Mouse (Mus musculus): ENCODE measurements around the gene Prss16. TPM values are rescaled to one million over a fixed set of nuclear protein-coding genes. Genes with fewer than 3 reads are reported as not detected.
"Not testable (repeated sequence)": the region's sequence is repeated elsewhere in the genome, so short reads cannot be mapped to it uniquely, and the experiment has no call there.

Prss16 gene
- polyA plus RNA-seq, 1 experiment, result 10.0 TPM

- WGBS, result 92% methylated on average over 6 of the region's 6 CpGs
- H3K4me1 ChIP-seq (ENCODE audit: control insufficient read depth, insufficient read depth, low read length), result no peaks in the 10 kb centered on the region; the same call in 1 of the 2 replicates
- TF ChIP-seq CTCF (IDR thresholded peaks at IDR 0.05; ENCODE audit: control insufficient read depth, insufficient read depth, low read length) (no peak), POLR2A (IDR thresholded peaks at IDR 0.05; ENCODE audit: borderline replicate concordance, control insufficient read depth, low read depth, low read length) (no peak)
- no peak overlapping the region for H3K27ac ChIP-seq (ENCODE audit: control insufficient read depth, insufficient read depth, low read depth, low read length, poor library complexity)
- H3K4me3 ChIP-seq (replicated peaks; ENCODE audit: control insufficient read depth, low read depth, low read length), result no peak overlapping the region
These were observed 35.1 kb upstream of the Prss16 start for GRCm38 (mm10) chr13:22044432-22045155.

DNA sequence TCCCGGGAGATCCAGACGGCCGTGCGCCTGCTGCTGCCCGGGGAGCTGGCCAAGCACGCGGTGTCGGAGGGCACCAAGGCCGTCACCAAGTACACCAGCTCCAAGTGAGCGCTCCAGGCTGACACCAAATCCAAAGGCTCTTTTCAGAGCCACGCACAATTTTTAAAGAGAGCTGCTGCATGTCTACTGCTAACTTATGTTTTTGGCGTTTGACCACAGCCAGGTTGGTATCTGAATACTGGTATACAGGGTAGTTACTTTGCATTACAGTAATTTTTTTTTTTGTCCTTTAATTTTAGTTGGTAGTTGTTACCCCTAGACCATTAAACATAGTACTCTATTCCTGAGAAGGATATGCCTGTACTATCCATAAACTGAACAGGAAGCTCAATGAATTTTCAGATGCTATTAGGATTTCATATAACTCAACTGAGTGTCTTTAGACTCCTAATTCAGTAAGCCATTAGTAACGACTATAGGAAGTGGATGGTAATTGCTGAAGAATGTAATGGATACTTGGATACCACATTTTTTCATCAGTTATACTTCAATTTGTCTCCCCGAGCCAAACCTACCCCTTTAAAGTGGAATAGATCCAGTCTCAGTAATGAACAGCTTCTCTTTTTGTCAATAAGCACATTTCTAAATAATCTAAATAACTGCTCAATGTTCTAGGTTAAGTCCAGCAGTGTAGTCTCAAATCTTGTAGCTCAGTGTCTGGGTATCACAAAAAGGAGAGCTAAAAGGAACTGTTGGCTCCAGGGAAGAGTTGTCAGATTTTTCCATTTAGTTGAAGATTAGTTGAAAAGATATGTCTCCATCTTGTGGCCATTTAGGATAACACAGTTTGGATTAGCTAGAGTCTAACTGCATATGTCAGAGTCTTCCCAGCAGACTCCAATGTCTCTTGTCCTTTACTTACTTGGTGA lies 34.2 kb upstream of the Prss16 start:
- WGBS, result under 1% methylated on average over 14 of the region's 14 CpGs
- Histone ChIP-seq H3K27ac (ENCODE audit: control insufficient read depth, insufficient read depth, low read depth, low read length, poor library complexity) (peak overlapping the region; percentile 90), H3K4me1 (ENCODE audit: control insufficient read depth, insufficient read depth, low read length) (no peaks in the 10 kb centered on the region), H3K4me3 (replicated peaks; ENCODE audit: control insufficient read depth, low read depth, low read length) (peak overlapping the region; percentile 52)
- TF ChIP-seq POLR2A (IDR thresholded peaks at IDR 0.05; ENCODE audit: borderline replicate concordance, control insufficient read depth, low read depth, low read length) (0 out of 2 replicates have a peak, but pooled peaks have one; percentile 1), CTCF (IDR thresholded peaks at IDR 0.05; ENCODE audit: control insufficient read depth, insufficient read depth, low read length) (no peak)

DNA sequence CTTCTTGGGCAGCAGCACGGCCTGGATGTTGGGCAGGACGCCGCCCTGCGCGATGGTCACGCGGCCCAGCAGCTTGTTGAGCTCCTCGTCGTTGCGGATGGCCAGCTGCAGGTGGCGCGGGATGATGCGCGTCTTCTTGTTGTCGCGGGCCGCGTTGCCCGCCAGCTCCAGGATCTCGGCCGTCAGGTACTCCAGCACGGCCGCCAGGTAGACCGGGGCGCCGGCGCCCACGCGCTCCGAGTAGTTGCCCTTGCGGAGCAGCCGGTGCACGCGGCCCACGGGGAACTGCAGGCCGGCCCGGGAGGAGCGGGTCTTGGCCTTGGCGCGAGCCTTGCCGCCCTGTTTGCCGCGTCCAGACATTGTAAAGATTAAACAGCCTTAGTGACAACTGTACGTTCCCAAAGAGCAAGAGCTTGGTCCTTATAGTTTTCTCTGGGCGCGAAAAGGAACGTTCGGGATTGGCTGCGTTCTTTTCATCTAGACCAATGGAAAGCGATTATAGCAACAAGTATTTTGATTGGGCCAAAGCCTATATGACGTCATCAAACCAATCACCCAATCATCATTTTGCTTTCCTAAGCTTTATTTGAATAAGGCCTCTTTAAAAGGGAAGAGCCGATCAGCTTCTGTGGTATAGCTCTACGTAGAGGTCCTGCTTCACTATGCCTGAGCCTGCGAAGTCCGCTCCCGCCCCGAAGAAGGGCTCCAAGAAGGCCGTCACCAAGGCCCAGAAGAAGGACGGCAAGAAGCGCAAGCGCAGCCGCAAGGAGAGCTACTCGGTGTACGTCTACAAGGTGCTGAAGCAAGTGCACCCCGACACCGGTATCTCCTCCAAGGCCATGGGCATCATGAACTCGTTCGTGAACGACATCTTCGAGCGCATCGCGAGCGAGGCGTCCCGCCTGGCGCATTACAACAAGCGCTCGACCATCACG lies 33.3 kb upstream of the Prss16 start, which contains the start of the genes Hist1h2ag and Hist1h2bj:
Hist1h2ag (minus strand) TSS at position 377 of the 935 bp plus-strand sequence.
Hist1h2bj (plus strand) TSS at position 647 of the 935 bp plus-strand sequence.
- not testable (repeated sequence) for H3K4me1 ChIP-seq (ENCODE audit: control insufficient read depth, insufficient read depth, low read length)

DNA sequence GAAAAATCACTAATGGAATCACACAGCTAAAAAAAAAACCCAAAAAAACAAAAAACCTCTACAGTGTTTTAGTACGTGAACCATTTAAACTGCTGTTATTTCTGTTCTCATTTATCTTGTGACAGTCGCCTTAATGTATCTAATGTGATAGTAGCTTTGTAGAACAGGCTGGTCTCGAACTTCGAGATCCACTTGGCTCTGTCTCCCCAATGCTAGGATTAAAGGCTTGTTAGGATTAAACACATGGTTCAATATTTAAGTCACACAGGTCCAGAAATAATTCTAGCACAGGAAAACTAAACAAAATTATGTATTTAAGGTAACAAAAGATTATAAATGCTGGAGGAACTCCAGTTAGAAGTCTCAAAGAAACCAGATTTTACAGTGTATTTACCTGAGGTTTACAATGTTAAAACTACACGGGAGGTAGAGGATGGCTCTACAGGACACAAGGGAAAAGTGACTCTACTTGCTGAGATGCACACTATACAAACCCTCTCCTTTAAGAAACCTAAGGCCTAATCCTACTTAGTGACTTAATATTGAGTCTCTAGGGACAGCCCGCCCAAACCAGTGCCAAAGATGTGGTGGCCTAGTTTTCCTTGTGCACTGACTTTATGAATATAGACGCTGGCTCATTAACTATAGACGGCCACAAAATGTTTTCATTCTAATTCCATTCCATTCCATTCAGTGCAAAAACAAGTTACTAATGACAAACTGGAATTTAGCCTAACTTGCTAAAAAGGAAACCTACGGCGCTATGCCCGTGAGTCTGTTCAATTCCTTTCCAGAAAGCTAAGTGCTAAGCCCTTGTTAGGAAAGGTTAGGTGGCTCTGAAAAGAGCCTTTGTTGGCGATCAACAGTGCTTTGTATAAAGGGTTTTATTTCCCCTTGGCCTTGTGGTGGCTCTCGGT lies 32.4 kb upstream of the Prss16 start:
- Histone ChIP-seq H3K4me1 (ENCODE audit: control insufficient read depth, insufficient read depth, low read length) (no peaks in the 10 kb centered on the region), H3K27ac (ENCODE audit: control insufficient read depth, insufficient read depth, low read depth, low read length, poor library complexity) (peak overlapping the region; percentile 99), H3K4me3 (replicated peaks; ENCODE audit: control insufficient read depth, low read depth, low read length) (peak overlapping the region; percentile 61)
- 7% methylated on average over 13 of the region's 13 CpGs for WGBS
- no peak for TF ChIP-seq POLR2A (IDR thresholded peaks at IDR 0.05; ENCODE audit: borderline replicate concordance, control insufficient read depth, low read depth, low read length)
- TF ChIP-seq CTCF (IDR thresholded peaks at IDR 0.05; ENCODE audit: control insufficient read depth, insufficient read depth, low read length), result no peak

More for the DNA sequence above, 33.3 kb upstream of the Prss16 start, which contains the start of the genes Hist1h2ag and Hist1h2bj:
- TF ChIP-seq POLR2A (IDR thresholded peaks at IDR 0.05; ENCODE audit: borderline replicate concordance, control insufficient read depth, low read depth, low read length), result peak; percentile 98
- Histone ChIP-seq H3K27ac (ENCODE audit: control insufficient read depth, insufficient read depth, low read depth, low read length, poor library complexity) (peak within 1 kb of the TSS; percentile 99), H3K4me3 (replicated peaks; ENCODE audit: control insufficient read depth, low read depth, low read length) (peak within 1 kb of the TSS; percentile 61)
- WGBS, result under 1% methylated on average over 48 of the region's 80 CpGs

DNA sequence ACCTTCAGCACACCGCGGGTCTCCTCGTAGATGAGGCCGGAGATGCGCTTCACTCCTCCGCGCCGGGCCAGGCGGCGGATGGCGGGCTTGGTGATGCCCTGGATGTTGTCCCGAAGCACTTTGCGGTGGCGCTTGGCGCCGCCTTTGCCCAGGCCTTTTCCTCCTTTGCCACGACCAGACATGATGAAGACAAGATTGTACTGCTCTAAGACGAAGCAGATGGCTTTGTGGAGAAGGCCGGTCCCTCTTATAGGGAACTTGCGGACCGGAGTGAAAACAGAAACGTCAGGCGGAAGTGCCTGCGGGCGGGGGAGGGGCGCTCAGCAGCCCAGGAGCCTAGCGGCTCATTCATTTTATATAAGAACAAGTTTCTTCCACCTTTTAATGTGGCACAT lies 31.6 kb upstream of the Prss16 start, which contains the start of gene Hist1h4i:
Hist1h4i (minus strand) TSS at position 221 of the 395 bp plus-strand sequence.
- 0% methylated on average over 25 of the region's 27 CpGs for WGBS

DNA sequence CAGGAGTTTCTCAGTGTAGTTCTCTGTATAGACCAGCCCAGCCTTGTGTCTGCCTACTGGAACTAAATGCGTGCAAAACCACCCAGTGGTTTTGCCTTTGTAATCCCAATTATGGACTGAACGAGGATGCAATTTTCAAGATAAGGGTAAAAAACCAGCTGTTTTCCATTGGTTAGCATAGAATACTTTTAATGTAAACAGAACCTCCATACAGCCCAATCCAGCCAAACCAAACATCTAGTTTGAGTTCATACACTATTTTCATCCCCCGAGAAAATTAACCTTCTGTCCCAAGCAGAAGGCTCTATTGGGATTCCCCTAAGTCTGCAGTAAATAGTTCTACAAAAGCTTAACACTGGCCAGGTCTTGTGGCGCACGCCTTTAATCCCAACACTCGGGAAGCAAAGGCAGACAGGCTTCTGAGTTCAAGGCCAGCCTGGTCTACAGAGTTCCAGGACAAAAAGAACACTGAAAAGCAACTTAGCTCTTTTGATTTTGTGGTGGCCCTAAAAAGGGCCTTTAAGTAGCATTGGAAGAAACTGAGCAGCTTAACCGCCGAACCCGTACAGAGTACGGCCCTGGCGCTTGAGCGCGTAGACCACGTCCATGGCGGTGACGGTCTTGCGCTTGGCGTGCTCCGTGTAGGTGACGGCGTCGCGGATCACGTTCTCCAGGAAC lies 31.1 kb upstream of the Prss16 start:
- TF ChIP-seq POLR2A (IDR thresholded peaks at IDR 0.05; ENCODE audit: borderline replicate concordance, control insufficient read depth, low read depth, low read length), result no peak
- no peak for TF ChIP-seq CTCF (IDR thresholded peaks at IDR 0.05; ENCODE audit: control insufficient read depth, insufficient read depth, low read length)
- Histone ChIP-seq H3K27ac (ENCODE audit: control insufficient read depth, insufficient read depth, low read depth, low read length, poor library complexity) (peak overlapping the region; percentile 95), H3K4me1 (ENCODE audit: control insufficient read depth, insufficient read depth, low read length) (no peaks in the 10 kb centered on the region), H3K4me3 (replicated peaks; ENCODE audit: control insufficient read depth, low read depth, low read length) (peak overlapping the region; percentile 68)
- under 1% methylated on average over 24 of the region's 24 CpGs for WGBS

More for the DNA sequence above, 31.6 kb upstream of the Prss16 start, which contains the start of gene Hist1h4i:
- TF ChIP-seq POLR2A (IDR thresholded peaks at IDR 0.05; ENCODE audit: borderline replicate concordance, control insufficient read depth, low read depth, low read length), result peak; percentile 99
- Histone ChIP-seq H3K27ac (ENCODE audit: control insufficient read depth, insufficient read depth, low read depth, low read length, poor library complexity) (peak within 1 kb of the TSS; percentile 99), H3K4me3 (replicated peaks; ENCODE audit: control insufficient read depth, low read depth, low read length) (peak within 1 kb of the TSS; percentile 68)
- H3K4me1 ChIP-seq (ENCODE audit: control insufficient read depth, insufficient read depth, low read length), result not testable (repeated sequence)

Data from bone marrow, adult 2 months (tissue).